Mouse (Mus musculus) layer of hippocampus, postnatal 25 days (tissue): ENCODE measurements around the gene Sp1. TPM values are rescaled to one million over a fixed set of nuclear protein-coding genes. Genes with fewer than 3 reads are reported as not detected.

Experiments used
- DNase-seq, 2 experiments: peaks; one replicate each; pipeline ENCODE4 v3.0.0; 2022; ENCODE audit warnings: mixed read lengths in 2 of 2, low spot score in 1 of 2; ENCODE audit errors: extremely low spot score in 1 of 2
- total RNA-seq, 2 experiments: library from RNA; stranded (reverse); gene quantifications; 2 replicates each; pipeline ENCODE4 v1.2.3; 2021

The Sp1 gene
- total RNA-seq, 2 experiments from 2014 or later, result 22.5 to 24.2 TPM

DNA sequence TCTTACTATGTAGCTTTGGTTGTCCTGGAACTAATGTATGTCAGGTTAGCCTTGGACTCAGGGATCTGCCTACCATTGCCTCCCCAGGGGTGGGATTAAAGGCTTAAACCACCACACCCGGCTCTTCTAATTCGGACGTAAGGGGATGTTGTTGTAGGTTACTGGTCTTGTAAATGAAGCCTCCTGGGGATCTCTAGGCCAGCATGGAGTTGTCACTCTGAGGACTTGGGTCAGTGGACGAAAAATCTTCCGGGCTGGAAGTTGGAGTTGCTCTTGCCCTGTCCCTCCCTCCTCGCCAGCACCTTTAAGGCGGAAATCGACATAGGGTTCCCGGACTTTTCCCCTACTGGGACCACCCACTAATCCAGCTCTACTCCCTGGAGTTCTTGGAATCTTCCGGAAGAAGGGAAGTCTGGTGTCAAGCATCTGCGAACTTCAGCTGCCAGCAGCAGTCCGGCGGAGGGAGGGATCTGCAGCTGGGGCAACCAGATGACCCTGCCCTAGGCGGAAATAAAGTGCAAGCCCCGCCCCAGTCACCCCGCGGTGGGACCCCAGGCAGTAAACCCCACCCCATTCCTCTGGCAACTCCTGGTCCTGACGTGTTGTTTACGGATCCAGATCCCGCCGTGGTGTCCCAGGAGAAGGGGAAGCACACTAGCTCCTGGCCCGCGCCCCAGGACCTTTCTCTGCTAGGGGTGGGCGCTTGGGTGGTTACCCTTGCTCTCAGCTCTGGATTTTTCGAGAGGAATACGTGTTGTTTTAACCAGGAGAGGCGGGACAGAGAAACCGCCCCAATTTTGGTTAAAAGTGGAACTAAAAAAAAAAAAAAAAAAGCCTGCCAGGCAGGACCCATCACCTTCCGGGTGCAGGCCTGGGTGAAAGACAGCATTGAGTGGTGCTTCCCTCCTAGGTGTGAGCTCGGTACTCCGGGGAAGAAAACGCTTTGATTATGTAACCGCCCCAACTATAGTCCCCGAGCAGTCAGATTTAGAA is 6.4 kb upstream of the Sp1 start:
- peak in 1 of 2 experiments; percentile 53 for DNase-seq

- DNase-seq, result no peak
These were observed 5.4 kb upstream of the Sp1 start for GRCm38 (mm10) chr15:102400476-102401045.

GRCm38 (mm10) chr15:102401278-102401677 is 4.7 kb upstream of the Sp1 start:
- DNase-seq, result no peak

GRCm38 (mm10) chr15:102402210-102402609 is 3.7 kb upstream of the Sp1 start:
- DNase-seq, result no peak

GRCm38 (mm10) chr15:102404608-102405488 is 1.1 kb upstream of the Sp1 start:
- peak in 1 of 2 experiments; percentile 94 for DNase-seq

DNA sequence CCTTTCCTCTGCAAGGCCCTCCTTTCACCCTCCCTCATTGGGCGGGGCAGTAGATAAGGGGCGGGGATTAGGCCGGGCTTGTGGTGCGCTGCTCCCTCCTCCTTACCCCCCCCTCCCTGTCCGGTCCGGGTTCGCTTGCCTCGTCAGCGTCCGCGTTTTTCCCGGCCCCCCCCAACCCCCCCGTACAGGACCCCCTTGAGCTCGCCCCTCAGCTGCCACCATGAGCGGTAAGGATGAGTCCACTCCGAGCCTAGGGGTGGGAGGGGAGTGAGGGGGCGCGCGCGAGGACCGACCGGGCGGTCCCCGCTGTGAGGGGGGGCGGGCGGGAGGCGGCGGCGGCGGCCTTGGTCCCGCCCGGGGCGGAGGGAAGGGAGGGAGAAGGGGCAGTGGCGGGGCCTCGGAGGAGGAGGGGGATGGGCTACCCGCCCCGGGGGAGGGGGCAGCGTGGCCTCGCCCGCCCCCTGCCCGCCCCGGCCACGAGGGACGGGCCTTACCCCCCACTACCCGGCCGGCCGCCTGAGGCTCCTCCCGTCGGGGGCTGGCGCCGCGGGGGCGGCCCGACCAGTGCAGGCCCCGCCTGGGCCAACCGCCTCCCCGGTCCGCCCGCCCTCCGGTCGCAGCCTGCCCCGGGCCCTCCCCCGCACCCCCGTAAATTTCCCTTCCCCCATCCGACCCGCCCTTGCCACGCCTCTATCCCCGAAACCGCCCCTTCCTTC is 411 bp downstream of the Sp1 start:
- DNase-seq, result peak; percentile 49 to 51

DNA sequence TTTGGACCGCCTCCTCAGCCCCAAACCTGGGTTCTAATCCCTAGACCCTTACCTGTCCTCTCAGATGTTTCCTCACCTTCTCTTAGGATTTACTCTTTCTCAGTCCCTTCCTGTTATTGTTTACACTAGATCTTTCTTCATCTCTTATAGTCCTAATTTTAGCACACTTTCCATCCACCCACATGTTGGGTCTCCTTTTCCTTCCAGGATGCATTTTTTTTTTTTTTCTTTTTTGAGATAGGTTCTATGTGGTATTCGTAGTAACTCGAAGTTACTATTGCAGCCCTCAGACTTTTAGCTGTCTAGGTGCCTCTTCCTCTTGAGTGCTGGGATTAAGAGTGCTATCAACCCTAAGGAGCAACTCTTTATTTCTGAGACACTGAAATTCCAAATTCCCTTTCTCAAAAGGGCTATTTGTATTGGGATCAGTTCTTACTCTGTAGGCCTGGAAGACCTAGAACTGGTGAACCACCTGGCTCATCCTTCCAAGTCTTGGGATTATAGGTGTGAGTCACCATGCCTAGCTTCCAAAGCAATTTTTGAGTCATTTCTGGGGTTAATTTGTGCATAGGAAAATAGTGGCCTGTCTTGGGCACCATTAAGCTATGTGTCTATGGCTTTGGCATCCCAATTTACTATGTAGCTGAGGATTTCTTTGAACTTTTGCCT is 1.1 kb downstream of the Sp1 start:
- DNase-seq, result no peak

- DNase-seq, result no peak
These were observed 2.0 kb downstream of the Sp1 start for GRCm38 (mm10) chr15:102407681-102408557.

- DNase-seq, result no peak
These were observed 2.7 kb downstream of the Sp1 start for GRCm38 (mm10) chr15:102408558-102409130.

- DNase-seq, result no peak
These were observed 3.3 kb downstream of the Sp1 start for GRCm38 (mm10) chr15:102409286-102409685.

DNA sequence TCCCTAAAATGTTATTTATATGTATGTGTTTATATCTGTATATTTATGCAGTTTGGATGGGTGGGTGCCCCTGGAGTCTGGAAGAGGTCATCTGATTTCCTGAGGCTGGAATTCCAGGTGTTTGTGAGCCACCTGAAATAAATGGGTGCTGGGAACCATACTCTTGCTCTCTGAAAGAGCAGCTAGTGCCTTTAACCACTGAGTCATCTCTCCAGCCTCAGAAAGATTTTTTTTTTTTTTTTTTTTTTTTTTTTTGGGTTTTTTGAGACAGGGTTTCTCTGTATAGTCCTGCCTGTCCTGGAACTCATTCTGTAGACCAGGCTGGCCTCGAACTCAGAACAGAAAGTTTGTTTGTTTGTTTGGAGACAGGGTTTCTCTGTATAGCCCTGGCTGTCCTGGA is 5.1 kb downstream of the Sp1 start:
- no peak for DNase-seq

GRCm38 (mm10) chr15:102413687-102414086 is 7.7 kb downstream of the Sp1 start:
- DNase-seq, result no peak

DNA sequence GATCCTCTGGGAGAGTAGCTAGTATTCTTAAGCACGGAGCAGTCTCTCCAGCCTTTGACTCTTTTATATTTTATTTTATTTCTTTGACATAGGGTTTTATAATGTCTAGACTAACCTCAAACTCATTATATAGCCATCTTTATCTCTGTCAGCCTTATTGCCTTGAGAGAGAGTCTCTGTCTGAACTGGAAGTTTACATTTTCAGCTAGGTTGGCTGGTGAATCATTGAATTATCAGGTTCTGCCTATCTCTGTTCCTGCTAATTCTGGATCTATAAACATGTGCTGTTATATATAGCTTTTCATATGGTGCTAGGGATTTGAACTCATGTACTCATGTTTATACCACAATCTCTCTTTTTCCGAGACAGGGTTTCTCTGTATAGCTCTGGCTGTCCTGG is 11.6 kb downstream of the Sp1 start:
- no peak for DNase-seq

DNA sequence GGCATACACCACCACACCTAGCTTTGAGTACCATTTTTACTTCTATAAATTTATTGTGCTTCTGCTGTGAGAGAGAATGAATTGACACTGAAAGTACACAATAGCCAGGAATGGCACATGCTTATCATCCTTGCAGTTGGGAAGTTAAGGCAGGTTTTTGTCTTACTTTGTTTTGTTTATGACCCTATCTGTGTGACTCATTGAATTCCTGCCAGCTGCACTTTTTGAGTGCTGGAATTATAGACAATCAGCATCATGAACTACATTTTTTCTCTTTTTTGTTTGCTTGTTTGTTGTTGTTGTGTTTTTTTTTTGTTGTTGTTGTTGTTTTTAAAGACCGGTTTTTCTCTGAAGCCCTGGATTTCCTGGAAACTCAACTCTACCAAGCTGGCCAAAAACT is 15.0 kb downstream of the Sp1 start:
- DNase-seq, result no peak

DNA sequence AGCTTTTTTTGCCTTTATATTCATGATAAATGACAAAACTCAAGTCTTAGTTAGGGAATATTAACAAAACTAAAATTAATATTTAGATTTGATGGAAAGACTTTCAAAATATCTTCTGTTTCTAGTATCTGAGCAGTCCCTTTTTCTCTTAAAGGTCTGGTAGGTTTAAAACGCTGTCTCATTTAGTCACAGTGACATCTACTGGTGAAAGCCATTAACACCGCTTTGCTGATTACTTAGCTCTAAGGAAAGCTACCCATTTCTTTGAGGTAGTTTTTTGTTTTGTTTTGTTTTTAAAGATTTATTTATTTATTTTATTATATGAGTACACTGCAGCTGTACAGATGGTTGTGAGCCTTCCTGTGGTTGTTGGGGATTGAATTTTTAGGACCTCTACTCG is 15.5 kb downstream of the Sp1 start:
- DNase-seq, result peak in 1 of 2 experiments; percentile 42

GRCm38 (mm10) chr15:102423602-102424240 is 17.8 kb downstream of the Sp1 start:
- DNase-seq, result no peak

GRCm38 (mm10) chr15:102424657-102425056 is 18.7 kb downstream of the Sp1 start:
- DNase-seq, result no peak

- DNase-seq, result no peak
These were observed 21.0 kb downstream of the Sp1 start for GRCm38 (mm10) chr15:102426963-102427362.
